ENCODE assay signal across 19 mouse cellular contexts in genomic region chr13:58503610-58504009, GRCm38 (mm10).
DNase-seq lines count a peak whose midpoint lies in the region; ATAC-seq and TF ChIP-seq lines count a peak whose summit lies in the region.
"Had no signal": no experiment of that assay in that cellular context is flagged by ENCODE, and none has a peak within 500 bp of the region (broad histone marks: within the 10 kb centered on the region; RNA-seq: fewer than 3 reads in every experiment).

No protein-coding gene starts in this region.

- no peak for TF ChIP-seq POLR2A in lung, adult 2 months (IDR thresholded peaks at IDR 0.05; ENCODE audit: borderline replicate concordance, extremely low read depth, low read depth, low read length)

- DNase-seq in adrenal gland, adult 2 months, result peak; percentile 16
- no peak for DNase-seq in adrenal gland, postnatal 10 days
- DNase-seq in lung, adult 18-20 months, result peak; percentile 40 to 46
- DNase-seq in lung, adult 2 months, result no peak
- DNase-seq in lung, postnatal 14 days, result peak; percentile 16
- DNase-seq in testis, postnatal 14 days (ENCODE audit: low spot score), result no peak
- no peak for DNase-seq in thymus, postnatal 14 days
- DNase-seq: adrenal gland, postnatal 14 days; cerebellum, adult 9-10 months; gastrocnemius, postnatal 10 days; heart, postnatal 10 days; kidney, postnatal 14 days; liver, postnatal 0 days; retina, postnatal 1 day had no signal

- peak; percentile 63 for ATAC-seq in monocyte, adult 5-6 weeks (replicated peaks; ENCODE audit: insufficient number of reproducible peaks, low FRiP score, low TSS enrichment, poor library complexity, severe bottlenecking)
- ATAC-seq: intestine, embryonic 16.5 days; liver, postnatal 0 days had no signal

- no peaks in the 10 kb centered on the region for H3K4me1 ChIP-seq in lung, adult 2 months (ENCODE audit: control insufficient read depth, insufficient read depth, low read length)
- H3K4me1 ChIP-seq: forebrain, embryonic 10.5 days; limb, embryonic 15.5 days; midbrain, embryonic 10.5 days had no signal

- 67% methylated on average over 2 of the region's 2 CpGs for WGBS in lung, adult 2 months

- no peak overlapping the region for H3K4me3 ChIP-seq in lung, adult 2 months (replicated peaks; ENCODE audit: extremely low read depth, low read depth, low read length)
- H3K4me3 ChIP-seq: forebrain, embryonic 10.5 days; limb, embryonic 15.5 days; midbrain, embryonic 10.5 days had no signal

- no peak for TF ChIP-seq CTCF in lung, adult 2 months (IDR thresholded peaks at IDR 0.05; ENCODE audit: insufficient read depth, low read length)

Comparison
In these comparisons a context has a peak if more than half of its experiments do, and no peak if none do; other contexts are left out.
1. DNase-seq: peak in adrenal gland, adult 2 months (single experiment), lung, adult 18-20 months (2 of 2) and lung, postnatal 14 days (single experiment); none in adrenal gland, postnatal 10 days (single experiment), lung, adult 2 months (single experiment), testis, postnatal 14 days (single experiment) and thymus, postnatal 14 days (single experiment).